Mouse (Mus musculus): ENCODE data around the gene Lbh. TPM values are rescaled to one million over a fixed set of nuclear protein-coding genes. Genes with fewer than 3 reads are reported as not detected.

Gene Lbh
- polyA plus RNA-seq, 1 experiment from 2014 or later: 4.5 TPM

Other genes starting within 250 kb of the Lbh start
- gene Ypel5, start 81.9 kb upstream of the Lbh start, polyA plus RNA-seq (2016; fragmentation: Nextera tagmentation; extraction: Ambion mirVana): 63.1 and 64.6 TPM in 2 replicates
- 9.8 and 10.8 TPM in 2 replicates for gene Lclat1, start 189.7 kb downstream of the Lbh start, polyA plus RNA-seq (2016; fragmentation: Nextera tagmentation; extraction: Ambion mirVana)

All from forebrain, embryonic 12.5 days (tissue).